Mouse (Mus musculus) bone marrow, adult 2 months (tissue): ENCODE measurements around the gene Atp6v1a. TPM values are rescaled to one million over a fixed set of nuclear protein-coding genes. Genes with fewer than 3 reads are reported as not detected.

Source experiments
- H3K27ac ChIP-seq: fragments of 200-500 bp; 2 replicates; pipeline ENCODE4 v1.5.1; 2012; ENCODE audit warnings: low read depth, mild to moderate bottlenecking, control low read depth, inconsistent platforms, low read length; ENCODE audit not compliant: control insufficient read depth, poor library complexity, insufficient read depth
- H3K4me1 ChIP-seq: fragments of 200-500 bp; 2 replicates; pipeline ENCODE4 v1.6.1; 2011; ENCODE audit warnings: low read length; ENCODE audit not compliant: control insufficient read depth, insufficient read depth
- H3K4me3 ChIP-seq: fragments of 200-500 bp; replicated peaks from 2 replicates; pipeline ENCODE3; 2011; ENCODE audit warnings: mild to moderate bottlenecking, low read depth, low read length, control low read depth; ENCODE audit not compliant: control insufficient read depth
- CTCF ChIP-seq: fragments of 200-500 bp; IDR thresholded peaks from 2 replicates; pipeline ENCODE4 v1.5.1; 2011; ENCODE audit warnings: low read length, control low read depth; ENCODE audit not compliant: control insufficient read depth, insufficient read depth
- POLR2A ChIP-seq: fragments of 200-500 bp; IDR thresholded peaks from 2 replicates; pipeline ENCODE4 v1.6.1; 2011; ENCODE audit warnings: low read depth, mild to moderate bottlenecking, control low read depth, low read length, borderline replicate concordance; ENCODE audit not compliant: control insufficient read depth
- WGBS: fragments of 180-500 bp; shearing (Covaris S2); methylation state at CpG from one replicate; pipeline ENCODE4 v1.1.7; 2018; 5-methylcytosine and 5-hydroxymethylcytosine counted together
- polyA plus RNA-seq: library from polyadenylated mRNA; stranded (reverse); fragments of >200 nt; gene quantifications from 2 replicates; pipeline ENCODE4 v1.2.4, GENCODE M21; 2011; ENCODE audit warnings: low replicate concordance; ENCODE audit not compliant: missing spikeins, insufficient read depth, insufficient read length

Gene Atp6v1a
- polyA plus RNA-seq, 1 experiment: 19.8 TPM

DNA sequence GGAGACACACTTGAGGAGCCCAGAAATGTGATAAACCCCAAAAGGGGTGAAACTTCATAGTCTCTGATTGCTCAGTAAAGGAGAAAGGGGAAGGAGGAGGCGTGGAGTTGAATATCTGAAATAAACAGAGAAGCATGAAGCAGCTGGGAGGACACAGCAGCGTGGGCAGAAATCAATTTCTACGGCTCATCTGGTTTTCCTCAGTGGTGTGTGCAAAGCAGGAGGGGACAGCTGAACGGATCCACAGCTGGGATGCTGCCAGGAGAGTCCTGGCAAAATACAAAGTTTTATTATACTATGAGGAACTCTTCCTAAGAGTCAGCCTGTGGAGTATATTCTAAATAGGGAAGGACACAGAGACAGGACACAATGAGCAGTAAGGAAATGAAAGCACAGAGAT, 30.5 kb downstream of the Atp6v1a start:
- H3K4me1 ChIP-seq: peaks cover 2% of the 10 kb centered on the region
- TF ChIP-seq CTCF: no peak
- no peak for TF ChIP-seq POLR2A
- no peak overlapping the region for H3K4me3 ChIP-seq
- no peak overlapping the region for H3K27ac ChIP-seq
- WGBS: 75% methylated on average over 4 of the region's 4 CpGs

DNA sequence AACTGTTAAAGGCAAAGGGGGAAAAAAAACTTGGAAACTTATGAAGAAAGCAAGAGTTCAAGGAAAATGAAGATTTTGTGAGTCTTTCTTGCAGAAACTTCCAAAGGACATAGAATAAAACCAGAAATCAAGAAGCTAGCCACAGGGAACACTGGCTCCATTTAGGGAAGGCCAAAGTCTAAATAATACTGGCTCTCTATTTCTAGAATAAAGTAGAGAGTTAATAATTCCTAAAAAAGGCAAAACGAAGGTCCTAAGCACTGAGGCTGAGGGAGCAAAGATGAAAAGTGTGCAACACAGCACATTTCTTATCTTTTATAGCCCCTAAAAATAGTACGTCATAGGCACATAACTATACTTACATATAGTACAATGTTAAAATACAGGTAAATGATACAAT, 34.3 kb downstream of the Atp6v1a start:
- Histone ChIP-seq H3K4me1 (peaks cover 2% of the 10 kb centered on the region), H3K27ac (no peak overlapping the region), H3K4me3 (no peak overlapping the region)
- TF ChIP-seq POLR2A (no peak), CTCF (no peak)
- 85% methylated on average over 2 of the region's 2 CpGs for WGBS

DNA sequence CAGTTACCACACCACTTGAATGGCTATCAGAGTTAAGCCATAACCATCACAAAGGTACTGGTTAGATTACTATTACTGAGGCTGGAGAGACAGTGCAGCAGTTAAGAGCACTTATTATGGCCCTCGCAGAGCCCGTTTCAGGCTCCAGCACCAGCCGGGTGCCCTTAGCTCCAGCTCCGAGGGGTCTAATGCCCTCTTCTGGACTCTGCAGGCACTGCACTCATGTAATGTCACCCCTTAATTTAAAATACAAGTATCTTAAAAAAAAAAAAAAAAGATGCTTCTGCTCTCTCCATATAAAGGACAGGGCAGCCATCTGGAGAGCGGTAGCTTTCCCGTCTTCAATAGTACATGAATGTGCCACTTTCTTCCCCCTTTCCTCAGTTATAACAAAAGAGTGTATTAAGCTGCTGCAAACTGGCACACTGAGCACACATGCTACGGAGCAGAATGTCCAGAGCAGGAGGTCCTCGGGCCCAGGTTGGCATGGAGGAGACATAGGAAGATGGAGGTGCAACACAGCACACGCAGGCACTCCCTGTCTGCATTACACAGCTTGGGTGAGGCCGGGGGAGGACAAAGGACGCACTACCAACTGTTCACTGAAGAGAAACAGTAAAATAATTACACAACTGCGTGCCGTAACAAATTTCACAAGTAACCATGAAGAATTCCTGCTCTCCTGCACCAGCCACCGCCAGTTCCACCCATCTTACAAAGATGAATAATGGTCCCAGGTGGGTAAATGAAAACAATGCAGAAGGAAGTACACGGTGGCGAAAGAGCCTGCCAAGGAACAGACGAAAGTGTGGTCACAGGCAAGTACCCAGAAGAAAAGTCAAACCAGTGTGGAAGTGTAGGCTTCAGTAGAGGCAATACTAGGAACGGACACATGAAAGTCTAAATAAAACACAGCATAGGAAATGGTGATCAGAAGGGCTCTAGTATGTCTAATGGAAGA, 35.4 kb downstream of the Atp6v1a start:
- 59% methylated on average over 18 of the region's 18 CpGs for WGBS
- peaks cover 2% of the 10 kb centered on the region for H3K4me1 ChIP-seq
- peak overlapping the region; percentile 29; the same call in 1 of the 2 replicates for H3K27ac ChIP-seq
- no peak overlapping the region for H3K4me3 ChIP-seq
- no peak for TF ChIP-seq CTCF
- TF ChIP-seq POLR2A: no peak

DNA sequence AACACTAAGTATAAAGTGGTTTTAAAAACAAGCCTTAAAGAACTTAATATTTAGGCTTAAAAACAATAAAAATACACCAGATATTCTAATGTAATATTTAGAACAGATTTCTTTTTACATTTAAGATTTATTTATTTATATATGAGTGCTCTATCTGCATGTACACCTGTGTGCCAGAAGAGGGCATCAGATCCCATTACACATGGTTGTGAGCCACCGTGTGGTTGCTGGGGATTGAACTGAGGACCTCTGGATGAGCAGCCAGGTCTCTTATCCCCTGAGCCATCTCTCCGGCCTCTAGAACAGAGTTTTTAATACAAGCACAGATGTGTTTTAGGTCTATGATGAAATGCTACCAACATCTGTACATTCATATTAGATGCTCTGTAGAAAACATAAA, 36.6 kb downstream of the Atp6v1a start:
- Histone ChIP-seq H3K27ac (no peak overlapping the region), H3K4me1 (peaks cover 2% of the 10 kb centered on the region), H3K4me3 (no peak overlapping the region)
- no peak for TF ChIP-seq CTCF
- TF ChIP-seq POLR2A: no peak
- WGBS: 86% methylated on average over 2 of the region's 2 CpGs

DNA sequence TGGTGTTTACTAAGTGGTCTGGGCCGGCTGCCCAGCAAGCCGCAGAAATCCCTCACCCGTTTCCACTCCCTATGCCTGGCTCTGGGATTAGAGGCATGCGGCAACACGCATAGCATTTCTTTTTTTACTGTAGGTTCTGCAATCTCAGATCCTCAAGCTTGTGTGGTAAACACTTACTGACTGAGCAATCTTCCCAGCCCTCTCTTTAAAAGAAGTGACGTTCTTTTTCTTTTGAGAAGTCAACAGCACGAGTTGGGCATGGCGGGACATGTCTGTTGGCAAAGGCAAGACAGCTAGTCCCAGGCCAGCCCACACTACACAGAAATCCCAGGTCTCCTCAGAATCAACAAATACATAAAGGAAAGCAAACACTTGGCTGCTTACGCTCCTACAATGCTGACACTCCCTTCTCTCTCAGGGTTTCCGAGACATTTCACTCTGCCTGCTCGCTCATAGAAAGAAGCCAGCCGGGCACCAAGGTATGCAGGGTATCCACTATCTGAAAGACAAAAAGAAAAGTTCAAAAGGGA, 38.3 kb downstream of the Atp6v1a start:
- Histone ChIP-seq H3K4me1 (peaks cover 2% of the 10 kb centered on the region), H3K27ac (no peak overlapping the region), H3K4me3 (no peak overlapping the region)
- no peak for TF ChIP-seq POLR2A
- TF ChIP-seq CTCF: no peak
- WGBS: 90% methylated on average over 12 of the region's 12 CpGs

DNA sequence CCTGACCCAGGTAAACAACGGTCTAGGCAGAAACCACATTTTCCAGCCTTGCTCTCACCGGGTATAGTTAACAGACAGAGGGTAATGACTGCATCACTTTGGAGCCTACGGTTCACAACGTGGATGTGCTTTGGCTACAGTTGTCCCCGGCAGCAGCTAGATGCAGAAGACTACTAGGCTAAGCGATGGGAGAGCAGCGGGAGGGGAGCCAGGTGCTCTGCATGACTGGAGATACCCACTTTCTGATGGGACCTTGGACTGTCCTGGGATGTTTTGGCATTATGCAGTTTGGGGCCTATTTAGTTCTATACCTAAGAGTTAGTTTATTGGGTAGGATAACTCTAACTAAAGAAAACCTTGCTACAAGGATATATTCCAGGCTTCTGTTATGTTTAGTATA, 40.1 kb downstream of the Atp6v1a start:
- no peak for TF ChIP-seq CTCF
- TF ChIP-seq POLR2A: no peak
- Histone ChIP-seq H3K27ac (no peak overlapping the region), H3K4me3 (no peak overlapping the region), H3K4me1 (peaks cover 2% of the 10 kb centered on the region)
- WGBS: 89% methylated on average over 7 of the region's 7 CpGs

DNA sequence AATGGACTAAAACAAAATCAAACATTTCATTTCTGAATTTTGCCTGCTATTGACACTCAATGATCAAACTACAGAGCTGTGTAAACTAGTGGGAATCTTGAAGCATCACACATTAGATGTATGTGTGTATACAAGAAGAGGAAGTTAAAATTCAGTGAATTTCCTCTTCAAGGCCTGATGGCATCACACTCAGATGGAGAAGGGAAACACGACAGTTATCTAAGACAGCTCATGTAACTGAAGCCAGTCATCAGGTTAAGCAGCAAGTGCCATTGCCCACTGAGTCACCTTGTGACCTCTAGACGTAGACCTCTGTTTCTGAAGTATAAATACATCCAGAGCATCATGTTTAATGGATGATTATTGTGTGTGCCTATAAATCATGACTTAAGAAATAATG, 51.9 kb downstream of the Atp6v1a start:
- WGBS: 15% methylated on average over 2 of the region's 2 CpGs
- Histone ChIP-seq H3K27ac (no peak overlapping the region), H3K4me3 (no peak overlapping the region), H3K4me1 (no peaks in the 10 kb centered on the region)
- TF ChIP-seq CTCF (no peak), POLR2A (no peak)

DNA sequence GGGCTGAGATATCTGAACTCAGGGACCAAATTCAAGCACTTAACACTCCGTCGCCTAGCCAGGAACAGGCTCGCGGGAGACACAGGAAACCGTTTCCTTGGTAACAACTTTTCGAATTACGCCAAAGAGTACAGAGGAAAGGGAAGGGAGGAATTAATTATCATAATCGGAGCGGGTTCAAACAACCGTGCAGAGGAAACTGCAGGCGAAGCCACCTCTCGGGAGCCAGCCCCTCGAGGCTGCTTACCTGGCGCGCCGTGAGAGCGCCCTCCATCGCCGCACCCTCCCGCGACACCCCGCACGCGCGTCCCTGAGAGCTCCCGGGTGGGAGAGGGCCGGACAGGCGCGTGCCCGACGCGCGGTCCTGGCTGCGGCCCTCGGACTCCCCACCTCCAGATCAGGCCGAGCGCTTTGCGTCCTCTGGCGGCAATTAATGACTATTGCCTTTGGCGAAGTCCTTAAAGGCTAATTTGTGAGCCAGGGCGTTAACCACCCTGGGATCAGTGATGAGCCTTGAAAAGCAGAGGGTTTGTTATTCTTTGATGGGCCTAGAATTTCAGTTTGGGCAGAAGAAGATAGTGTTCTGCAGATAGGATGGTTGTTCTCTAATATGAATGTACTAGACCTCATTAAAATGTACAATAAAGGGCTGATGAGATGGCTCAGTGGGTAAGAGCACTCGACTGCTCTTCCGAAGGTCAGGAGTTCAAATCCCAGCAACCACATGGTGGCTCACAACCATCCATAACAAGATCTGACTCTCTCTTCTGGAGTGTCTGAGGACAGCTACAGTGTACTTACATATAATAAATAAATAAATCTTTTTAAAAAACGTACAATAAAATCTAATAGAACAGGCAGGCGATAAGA, 76.2 kb downstream of the Atp6v1a start, which contains the start of gene Gramd1c:
Gene Gramd1c, minus strand, starts transcription at position 321 of the 870 bp plus-strand sequence.
- peak; percentile 54; the same call in 1 of the 2 replicates for TF ChIP-seq CTCF
- peak; percentile 19; the same call in 1 of the 2 replicates for TF ChIP-seq POLR2A
- WGBS: 7% methylated on average over 45 of the region's 45 CpGs
- H3K4me1 ChIP-seq: no peaks in the 10 kb centered on the region
- no peak within 1 kb of the TSS for H3K27ac ChIP-seq
- H3K4me3 ChIP-seq: peak within 1 kb of the TSS; percentile 56
